8 mouse cellular contexts compared by ENCODE assay signal in the genomic region with DNA sequence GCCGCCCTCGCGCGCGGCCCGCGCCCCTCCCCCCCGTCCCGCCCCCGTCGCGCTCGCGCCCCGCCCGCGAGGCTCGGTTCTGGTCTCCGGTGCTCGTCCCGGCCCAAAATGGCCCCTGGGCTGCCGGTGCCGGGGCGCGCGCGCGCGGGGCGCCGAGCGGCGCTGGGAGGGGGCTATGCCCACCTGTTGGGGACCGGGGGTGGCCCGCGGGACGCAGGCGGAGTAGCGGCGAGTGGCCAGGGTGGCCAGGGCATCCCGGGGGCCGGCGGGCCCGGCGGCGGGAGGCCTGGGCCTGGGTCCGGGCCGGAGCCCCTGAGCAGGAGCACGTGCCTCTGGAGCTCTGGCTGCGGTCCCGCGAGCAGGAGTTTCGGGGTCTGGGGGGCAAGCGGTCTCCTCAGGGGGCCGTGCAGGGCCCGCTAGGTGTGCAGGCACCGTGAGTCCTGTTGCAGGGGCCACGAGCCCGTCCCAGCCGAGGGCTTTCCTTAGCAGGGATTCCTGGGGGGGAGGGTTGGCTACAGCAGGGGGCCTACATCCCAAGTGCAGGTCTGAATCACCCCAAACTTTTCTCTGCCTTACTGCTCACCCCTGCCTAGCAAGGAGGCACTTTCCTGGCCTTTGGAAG. TPM values are rescaled to one million over a fixed set of nuclear protein-coding genes. Genes with fewer than 3 reads are reported as not detected.
DNase-seq lines count a peak whose midpoint lies in the region; ATAC-seq lines count a peak whose summit lies in the region.

No protein-coding gene starts in this region.

- peaks cover 58% of the 10 kb centered on the region for H3K4me1 ChIP-seq in forebrain, embryonic 10.5 days
- peaks cover 32% of the 10 kb centered on the region for H3K4me1 ChIP-seq in intestine, embryonic 16.5 days (ENCODE audit: control insufficient read depth, insufficient read depth, low read length)

- intact Hi-C loops in left cerebral cortex, postnatal 4 days (cut with DNase I): no loop called here
- intact Hi-C loops in left cerebral cortex, postnatal 25 days (cut with DNase I): loop anchor here (2.0 to 5.0 kb wide), 2 partner anchors 24 to 96 kb away; a partner anchor contains a TSS

- peak; percentile 24 for ATAC-seq in intestine, embryonic 16.5 days
- ATAC-seq in megakaryocyte-erythroid progenitor cell, adult 5-6 weeks (replicated peaks; ENCODE audit: low FRiP score, low TSS enrichment, poor library complexity, severe bottlenecking): 0 out of 2 replicates have a peak, but pooled peaks have one; percentile 8

- H3K9ac ChIP-seq in intestine, embryonic 16.5 days (ENCODE audit: low read depth, low read length): peak overlapping the region; percentile 99

- H3K27ac ChIP-seq in forebrain, embryonic 10.5 days: peak overlapping the region; percentile 98
- H3K27ac ChIP-seq in intestine, embryonic 16.5 days (ENCODE audit: low read length): peak overlapping the region; percentile 69

- H3K4me2 ChIP-seq in intestine, embryonic 16.5 days (ENCODE audit: low read depth, low read length): peak overlapping the region; percentile 94

- peak; percentile 34 for DNase-seq in left cerebral cortex, postnatal 4 days
- no peak for DNase-seq in left cerebral cortex, adult 18-20 months (ENCODE audit: low spot score in 2 of 2)
- DNase-seq in T-cell, adult 2 months (ENCODE audit: low spot score): peak; percentile 24
- peak; percentile 37 for DNase-seq in forebrain, embryonic 10.5 days (ENCODE audit: extremely low spot score, low spot score)
- no peak for DNase-seq in MN1 (ENCODE audit: low spot score)
- no peak for DNase-seq in left cerebral cortex, postnatal 25 days (ENCODE audit: low spot score in 2 of 2)

- H3K27me3 ChIP-seq in forebrain, embryonic 10.5 days (ENCODE audit: poor library complexity, severe bottlenecking): 0 out of 2 replicates have a peak, but pooled peaks cover 5% of the 10 kb centered on the region
- no peaks in the 10 kb centered on the region for H3K27me3 ChIP-seq in intestine, embryonic 16.5 days (replicated peaks; ENCODE audit: control insufficient read depth, insufficient read depth, low read length)

- H3K36me3 ChIP-seq in forebrain, embryonic 10.5 days (replicated peaks): peaks cover 41% of the 10 kb centered on the region
- no peaks in the 10 kb centered on the region for H3K36me3 ChIP-seq in intestine, embryonic 16.5 days (ENCODE audit: control insufficient read depth, insufficient read depth, low read length)

- under 1% methylated on average over 43 of the region's 60 CpGs for WGBS in forebrain, embryonic 10.5 days
- under 1% methylated on average over 51 of the region's 60 CpGs for WGBS in intestine, embryonic 16.5 days

- H3K9me3 ChIP-seq in forebrain, embryonic 10.5 days: no peaks in the 10 kb centered on the region
- no peaks in the 10 kb centered on the region for H3K9me3 ChIP-seq in intestine, embryonic 16.5 days (ENCODE audit: control insufficient read depth, low read length)

- peak overlapping the region; percentile 99 for H3K4me3 ChIP-seq in forebrain, embryonic 10.5 days
- peak overlapping the region; percentile 98 for H3K4me3 ChIP-seq in intestine, embryonic 16.5 days (ENCODE audit: low read length)

RNA-seq across cellular contexts. Expression of a gene that starts 0.6 kb away (rescaled TPM):
- 100 to 1,000 TPM; 103 to 105 TPM for total RNA-seq in left cerebral cortex, postnatal 4 days (2021)
- total RNA-seq in left cerebral cortex, adult 18-20 months (2021): 10 to 100 TPM; 71.5 to 71.9 TPM
- 21.2 and 22.7 TPM in 2 replicates for polyA plus RNA-seq in forebrain, embryonic 10.5 days (2016; fragmentation: Nextera tagmentation; extraction: Ambion mirVana)
- 8.0 TPM in 2 replicates for polyA plus RNA-seq in intestine, embryonic 16.5 days (2015; fragmentation: Nextera tagmentation; extraction: Ambion mirVana)
- total RNA-seq in megakaryocyte-erythroid progenitor cell, adult 5-6 weeks (2014; fragmentation: Nextera tagmentation): 131 and 142 TPM in 2 replicates
- total RNA-seq in megakaryocyte-erythroid progenitor cell, adult 5-6 weeks (2017): 30.7 and 54.1 TPM in 2 replicates
- 10 to 100 TPM; 76.7 to 82.7 TPM for total RNA-seq in left cerebral cortex, postnatal 25 days (2021)

RNA-seq across cellular contexts. Expression of a gene that starts 24.3 kb away (rescaled TPM):
- under 1 TPM; 0.40 to 0.74 TPM for total RNA-seq in left cerebral cortex, postnatal 4 days (2021)
- under 1 TPM; 0.44 to 0.73 TPM for total RNA-seq in left cerebral cortex, adult 18-20 months (2021)
- polyA plus RNA-seq in forebrain, embryonic 10.5 days (2016; fragmentation: Nextera tagmentation; extraction: Ambion mirVana): not detected in 2 replicates
- polyA plus RNA-seq in intestine, embryonic 16.5 days (2015; fragmentation: Nextera tagmentation; extraction: Ambion mirVana): not detected in 2 replicates
- 2.6 TPM in 1 of 2 replicates, not detected in the other for total RNA-seq in megakaryocyte-erythroid progenitor cell, adult 5-6 weeks (2014; fragmentation: Nextera tagmentation)
- not detected in 2 replicates for total RNA-seq in megakaryocyte-erythroid progenitor cell, adult 5-6 weeks (2017)
- under 1 TPM in 1 of 2 experiments, not detected in 1; 0.44 TPM for total RNA-seq in left cerebral cortex, postnatal 25 days (2021)

RNA-seq across cellular contexts. Expression of a gene that starts 41.4 kb away (rescaled TPM):
- total RNA-seq in left cerebral cortex, postnatal 4 days (2021): 100 to 1,000 TPM; 306 to 334 TPM
- total RNA-seq in left cerebral cortex, adult 18-20 months (2021): 100 to 1,000 TPM; 142 to 162 TPM
- 172 and 182 TPM in 2 replicates for polyA plus RNA-seq in forebrain, embryonic 10.5 days (2016; fragmentation: Nextera tagmentation; extraction: Ambion mirVana)
- polyA plus RNA-seq in intestine, embryonic 16.5 days (2015; fragmentation: Nextera tagmentation; extraction: Ambion mirVana): 124 and 130 TPM in 2 replicates
- total RNA-seq in megakaryocyte-erythroid progenitor cell, adult 5-6 weeks (2014; fragmentation: Nextera tagmentation): 26.1 and 45.9 TPM in 2 replicates
- 11.6 and 18.2 TPM in 2 replicates for total RNA-seq in megakaryocyte-erythroid progenitor cell, adult 5-6 weeks (2017)
- total RNA-seq in left cerebral cortex, postnatal 25 days (2021): 100 to 1,000 TPM; 160 to 161 TPM

RNA-seq across cellular contexts. Expression of a gene that starts 47.5 kb away (rescaled TPM):
- total RNA-seq in left cerebral cortex, postnatal 4 days (2021): 10 to 100 TPM; 14.9 to 16.3 TPM
- 10 to 100 TPM; 14.3 to 15.9 TPM for total RNA-seq in left cerebral cortex, adult 18-20 months (2021)
- 59.2 and 59.5 TPM in 2 replicates for polyA plus RNA-seq in forebrain, embryonic 10.5 days (2016; fragmentation: Nextera tagmentation; extraction: Ambion mirVana)
- 489 and 523 TPM in 2 replicates for polyA plus RNA-seq in intestine, embryonic 16.5 days (2015; fragmentation: Nextera tagmentation; extraction: Ambion mirVana)
- 248 and 286 TPM in 2 replicates for total RNA-seq in megakaryocyte-erythroid progenitor cell, adult 5-6 weeks (2014; fragmentation: Nextera tagmentation)
- 191 and 258 TPM in 2 replicates for total RNA-seq in megakaryocyte-erythroid progenitor cell, adult 5-6 weeks (2017)
- 10 to 100 TPM; 12.4 to 15.2 TPM for total RNA-seq in left cerebral cortex, postnatal 25 days (2021)

RNA-seq across cellular contexts. Expression of a gene that starts 57.6 kb away (rescaled TPM):
- total RNA-seq in left cerebral cortex, postnatal 4 days (2021): 1 to 10 TPM; 5.6 to 5.7 TPM
- total RNA-seq in left cerebral cortex, adult 18-20 months (2021): 1 to 10 TPM in 1 of 2 experiments, under 1 TPM in 1; 1.00 to 1.4 TPM
- polyA plus RNA-seq in forebrain, embryonic 10.5 days (2016; fragmentation: Nextera tagmentation; extraction: Ambion mirVana): 66.4 and 69.6 TPM in 2 replicates
- polyA plus RNA-seq in intestine, embryonic 16.5 days (2015; fragmentation: Nextera tagmentation; extraction: Ambion mirVana): 21.4 and 22.7 TPM in 2 replicates
- total RNA-seq in megakaryocyte-erythroid progenitor cell, adult 5-6 weeks (2014; fragmentation: Nextera tagmentation): 13.5 and 29.1 TPM in 2 replicates
- total RNA-seq in megakaryocyte-erythroid progenitor cell, adult 5-6 weeks (2017): 10.7 and 15.7 TPM in 2 replicates
- 1 to 10 TPM; 1.4 to 1.8 TPM for total RNA-seq in left cerebral cortex, postnatal 25 days (2021)

Comparison
In these comparisons a context has a peak if more than half of its experiments do, and no peak if none do; other contexts are left out.
1. DNase-seq: peak in left cerebral cortex, postnatal 4 days (single experiment), T-cell, adult 2 months (single experiment) and forebrain, embryonic 10.5 days (single experiment); none in left cerebral cortex, adult 18-20 months (0 of 2), MN1 (single experiment) and left cerebral cortex, postnatal 25 days (0 of 2).